Mouse (Mus musculus): ENCODE results near the gene Ddx23. TPM values are rescaled to one million over a fixed set of nuclear protein-coding genes. Genes with fewer than 3 reads are reported as not detected.

Ddx23 gene
- 20.8 and 22.0 TPM in 2 replicates for polyA plus RNA-seq (2014; fragmentation: Nextera tagmentation; extraction: Ambion mirVana)

DNA sequence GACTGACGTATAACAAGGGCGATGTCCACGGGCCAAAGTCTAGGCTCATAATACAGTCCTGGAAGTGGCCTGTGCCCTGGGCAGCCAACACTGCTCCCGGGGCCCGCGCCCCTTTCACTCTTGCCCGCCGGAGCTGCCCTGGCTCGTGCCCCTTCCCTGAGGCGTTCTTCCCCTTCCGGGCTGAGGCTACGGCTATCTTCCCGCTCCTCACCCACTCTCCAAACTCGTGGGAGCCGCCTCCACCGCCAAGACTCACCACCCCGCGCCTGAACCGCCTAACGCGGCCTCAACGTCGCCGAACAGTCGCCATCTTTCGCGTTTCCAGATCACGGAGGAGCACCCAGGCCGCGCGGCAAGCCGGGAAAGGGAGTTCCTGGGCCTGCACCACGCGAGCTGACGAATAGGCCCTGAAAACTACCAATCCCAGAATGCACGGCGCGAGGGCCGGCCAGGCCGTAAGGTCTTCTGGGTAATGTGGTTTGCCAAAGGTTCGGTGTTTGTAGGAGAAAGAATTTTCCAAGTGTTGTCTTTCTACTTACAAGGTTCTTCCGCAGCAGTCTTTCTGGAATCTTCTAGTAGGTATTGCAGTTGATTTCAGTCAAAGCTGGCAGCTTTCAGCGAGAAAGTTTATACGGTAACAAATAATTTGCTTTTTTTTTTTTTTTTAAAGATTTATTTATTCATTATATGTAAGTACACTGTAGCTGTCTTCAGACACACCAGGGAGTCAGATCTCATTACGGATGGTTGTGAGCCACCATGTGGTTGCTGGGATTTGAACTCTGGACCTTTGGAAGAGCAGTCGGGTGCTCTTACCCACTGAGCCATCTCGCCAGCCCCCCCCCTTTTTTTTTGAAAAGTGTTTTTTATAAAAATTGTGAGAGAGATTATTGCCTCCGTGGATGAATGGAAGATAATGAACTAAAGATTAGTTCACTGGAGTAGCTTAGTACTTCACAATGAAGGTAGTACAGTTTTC lies at the start of gene Ddx23:
Gene Ddx23, minus strand, starts transcription at position 328 of the 979 bp plus-strand sequence.
- Histone ChIP-seq H3K4me1 (ENCODE audit: control insufficient read depth, insufficient read depth, low read length) (no peaks in the 10 kb centered on the region), H3K9ac (replicated peaks; ENCODE audit: low read length) (peak within 1 kb of the TSS; percentile 98), H3K36me3 (replicated peaks; ENCODE audit: control insufficient read depth, insufficient read depth, low read depth, low read length) (peaks cover 8% of the 10 kb centered on the region), H3K9me3 (replicated peaks; ENCODE audit: control insufficient read depth, low read length) (no peaks in the 10 kb centered on the region), H3K4me3 (ENCODE audit: low read depth, low read length) (peak within 1 kb of the TSS; percentile 94), H3K27me3 (ENCODE audit: control insufficient read depth, insufficient read depth, low read length) (no peaks in the 10 kb centered on the region), H3K27ac (replicated peaks; ENCODE audit: low read depth, low read length) (peak within 1 kb of the TSS; percentile 83), H3K4me2 (ENCODE audit: low read depth, low read length) (peak within 1 kb of the TSS; percentile 57)
- 4% methylated on average over 47 of the region's 48 CpGs for whole genome bisulfite sequencing
- peak; percentile 98 for DNase-seq (ENCODE audit: low spot score)
- ATAC-seq (replicated peaks; ENCODE audit: insufficient number of reproducible peaks, low FRiP score, low TSS enrichment, low read depth): peak; percentile 92

DNA sequence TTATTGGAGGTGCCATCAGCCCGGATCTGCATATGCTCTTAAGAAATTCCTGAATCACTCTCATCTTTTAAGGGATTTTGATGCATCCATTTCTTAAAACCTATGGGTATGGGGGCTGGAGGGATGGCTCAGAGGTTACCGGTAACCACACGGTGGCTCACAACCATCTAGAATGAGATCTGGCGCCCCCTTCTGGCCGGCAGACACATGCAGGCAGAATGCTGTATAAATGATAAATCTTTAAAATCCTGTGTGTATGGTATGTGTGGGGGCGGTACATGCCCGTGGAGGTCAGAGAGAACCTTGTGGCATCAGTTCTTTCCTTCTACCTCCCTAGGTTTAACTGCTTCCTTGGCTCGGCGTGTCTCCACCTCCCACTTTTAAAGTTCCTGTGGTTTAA lies 47.7 kb upstream of the Ddx23 start:
- no peaks in the 10 kb centered on the region for H3K4me1 ChIP-seq (ENCODE audit: control insufficient read depth, insufficient read depth, low read length)
- no peak overlapping the region for H3K4me3 ChIP-seq (ENCODE audit: low read depth, low read length)
- WGBS: 17% methylated on average over 9 of the region's 9 CpGs
- no peaks in the 10 kb centered on the region for H3K27me3 ChIP-seq (ENCODE audit: control insufficient read depth, insufficient read depth, low read length)
- no peaks in the 10 kb centered on the region for H3K9me3 ChIP-seq (replicated peaks; ENCODE audit: control insufficient read depth, low read length)
- no peak overlapping the region for H3K4me2 ChIP-seq (ENCODE audit: low read depth, low read length)
- DNase-seq (ENCODE audit: low spot score) (peak; percentile 74), ATAC-seq (replicated peaks; ENCODE audit: insufficient number of reproducible peaks, low FRiP score, low TSS enrichment, low read depth) (no peak)
- H3K27ac ChIP-seq (replicated peaks; ENCODE audit: low read depth, low read length): no peak overlapping the region
- H3K36me3 ChIP-seq (replicated peaks; ENCODE audit: control insufficient read depth, insufficient read depth, low read depth, low read length): no peaks in the 10 kb centered on the region
- H3K9ac ChIP-seq (replicated peaks; ENCODE audit: low read length): no peak overlapping the region

DNA sequence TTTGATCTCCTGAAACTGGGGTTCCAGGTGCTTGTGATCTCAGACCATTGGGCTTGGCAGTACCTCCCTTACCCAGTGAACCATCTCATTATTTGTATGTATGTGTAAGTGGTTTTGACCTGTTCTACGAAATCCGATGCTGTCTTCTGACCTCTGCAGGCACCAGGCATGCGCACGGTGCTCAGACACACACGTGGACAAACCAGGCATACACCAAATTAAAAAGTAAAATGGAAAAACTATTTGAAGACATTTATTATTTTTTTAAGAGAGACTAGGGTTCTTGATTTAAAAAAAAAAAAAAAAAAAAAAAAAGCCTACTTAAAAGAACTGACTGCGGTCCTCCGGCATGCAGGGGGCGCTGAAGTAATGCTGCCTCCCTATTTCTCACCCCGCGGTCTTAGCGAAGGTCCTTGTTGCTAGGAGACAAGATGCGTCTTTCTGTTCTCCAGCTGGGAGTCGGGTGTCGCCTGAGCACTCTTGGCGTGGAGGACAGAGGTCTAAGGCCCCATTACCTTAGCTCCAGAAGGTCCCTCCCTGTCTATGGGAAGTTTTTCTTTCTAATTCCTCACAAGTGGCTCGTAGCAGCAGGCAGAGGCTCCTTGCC lies 45.2 kb upstream of the Ddx23 start, which contains the start of gene Ccdc65:
Gene Ccdc65, plus strand, starts transcription at position 442 of the 607 bp plus-strand sequence.
- DNase-seq (ENCODE audit: low spot score) (peak; percentile 92), ATAC-seq (replicated peaks; ENCODE audit: insufficient number of reproducible peaks, low FRiP score, low TSS enrichment, low read depth) (0 out of 2 replicates have a peak, but pooled peaks have one; percentile 61)
- H3K9ac ChIP-seq (replicated peaks; ENCODE audit: low read length): no peak within 1 kb of the TSS
- H3K27ac ChIP-seq (replicated peaks; ENCODE audit: low read depth, low read length): no peak within 1 kb of the TSS
- H3K27me3 ChIP-seq (ENCODE audit: control insufficient read depth, insufficient read depth, low read length): no peaks in the 10 kb centered on the region; the same call in 1 of the 2 replicates
- H3K36me3 ChIP-seq (replicated peaks; ENCODE audit: control insufficient read depth, insufficient read depth, low read depth, low read length): no peaks in the 10 kb centered on the region
- 19% methylated on average over 16 of the region's 16 CpGs for WGBS
- peak within 1 kb of the TSS; percentile 21; the same call in 1 of the 2 replicates for H3K4me3 ChIP-seq (ENCODE audit: low read depth, low read length)
- H3K4me2 ChIP-seq (ENCODE audit: low read depth, low read length): peak within 1 kb of the TSS; percentile 39
- H3K9me3 ChIP-seq (replicated peaks; ENCODE audit: control insufficient read depth, low read length): no peaks in the 10 kb centered on the region
- H3K4me1 ChIP-seq (ENCODE audit: control insufficient read depth, insufficient read depth, low read length): no peaks in the 10 kb centered on the region

DNA sequence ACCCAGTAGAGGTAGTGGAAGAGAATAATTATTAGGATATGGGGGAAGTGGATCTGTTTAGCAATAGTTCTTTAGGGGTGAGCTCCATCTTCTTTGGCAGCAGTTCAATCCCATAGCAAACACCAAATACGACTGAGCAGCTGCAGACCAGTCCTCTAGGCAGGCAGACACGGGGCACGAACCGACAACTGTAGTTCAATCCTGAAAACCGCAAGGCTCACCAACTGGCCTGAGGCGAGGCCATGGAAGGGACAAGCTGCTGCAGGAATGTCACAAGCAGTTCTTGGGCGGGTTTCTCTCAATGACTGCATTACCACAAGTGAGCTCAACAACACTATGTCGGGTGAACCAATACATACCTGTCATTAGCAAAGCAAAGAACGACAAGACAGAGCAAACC lies 41.6 kb upstream of the Ddx23 start:
- no peak overlapping the region for H3K4me3 ChIP-seq (ENCODE audit: low read depth, low read length)

DNA sequence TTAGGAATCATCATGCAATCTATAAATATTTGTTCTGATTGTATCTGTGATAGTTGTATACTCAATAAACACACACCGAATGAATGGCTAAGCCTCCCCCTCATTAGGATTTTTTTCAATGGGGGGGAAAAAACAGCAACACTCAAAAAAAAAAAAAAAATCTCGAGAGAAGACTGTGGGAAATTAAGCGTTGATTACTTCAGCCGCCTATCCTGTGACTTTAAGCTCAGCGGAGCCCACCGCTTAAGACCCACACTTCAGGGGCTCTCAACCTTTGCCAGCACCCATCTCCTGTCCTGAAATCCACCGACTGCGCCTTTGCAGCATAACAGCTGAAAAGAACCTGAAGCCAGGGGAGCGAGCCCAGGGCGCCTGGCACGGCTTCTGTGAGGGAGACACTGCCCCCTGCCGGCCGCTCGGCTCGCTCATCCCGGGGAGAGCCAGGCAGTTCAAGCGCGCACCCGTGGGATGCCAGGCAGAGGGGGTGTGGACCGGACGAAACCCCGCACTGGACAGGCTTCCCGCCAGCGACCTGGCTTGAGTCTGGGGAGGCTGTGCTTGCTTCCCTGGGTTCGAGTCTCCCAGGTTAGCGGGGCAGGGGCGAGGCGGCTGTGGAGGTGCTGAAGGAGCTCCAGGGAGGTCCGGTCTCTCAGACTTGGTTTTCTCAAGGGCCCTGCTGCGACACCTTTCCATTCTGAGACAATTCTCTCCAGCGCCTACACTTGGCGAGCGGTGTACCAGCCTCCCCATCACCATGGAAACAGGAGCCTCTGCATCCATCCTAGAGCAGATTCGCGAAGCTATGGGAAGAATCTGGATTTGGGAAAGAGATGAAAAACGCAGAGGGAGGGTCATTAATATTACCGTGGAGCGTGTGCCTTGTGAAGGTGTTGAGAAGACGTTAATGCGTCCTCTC lies 36.8 kb upstream of the Ddx23 start:
- WGBS: 5% methylated on average over 40 of the region's 40 CpGs
- Histone ChIP-seq H3K27ac (replicated peaks; ENCODE audit: low read depth, low read length) (no peak overlapping the region), H3K9ac (replicated peaks; ENCODE audit: low read length) (0 out of 2 replicates have a peak overlapping the region, but pooled peaks have one; percentile 22), H3K4me3 (ENCODE audit: low read depth, low read length) (peak overlapping the region; percentile 24), H3K27me3 (ENCODE audit: control insufficient read depth, insufficient read depth, low read length) (peaks cover 13% of the 10 kb centered on the region), H3K9me3 (replicated peaks; ENCODE audit: control insufficient read depth, low read length) (no peaks in the 10 kb centered on the region), H3K36me3 (replicated peaks; ENCODE audit: control insufficient read depth, insufficient read depth, low read depth, low read length) (no peaks in the 10 kb centered on the region), H3K4me1 (ENCODE audit: control insufficient read depth, insufficient read depth, low read length) (no peaks in the 10 kb centered on the region), H3K4me2 (ENCODE audit: low read depth, low read length) (peak overlapping the region; percentile 71)
- peak; percentile 51 for ATAC-seq (replicated peaks; ENCODE audit: insufficient number of reproducible peaks, low FRiP score, low TSS enrichment, low read depth)
- peak; percentile 90 for DNase-seq (ENCODE audit: low spot score)

More for the DNA sequence above, 41.6 kb upstream of the Ddx23 start:
- no peak overlapping the region for H3K27ac ChIP-seq (replicated peaks; ENCODE audit: low read depth, low read length)
- peaks cover 13% of the 10 kb centered on the region for H3K27me3 ChIP-seq (ENCODE audit: control insufficient read depth, insufficient read depth, low read length)
- H3K9ac ChIP-seq (replicated peaks; ENCODE audit: low read length): no peak overlapping the region
- no peak for ATAC-seq (replicated peaks; ENCODE audit: insufficient number of reproducible peaks, low FRiP score, low TSS enrichment, low read depth)
- no peaks in the 10 kb centered on the region for H3K36me3 ChIP-seq (replicated peaks; ENCODE audit: control insufficient read depth, insufficient read depth, low read depth, low read length)
- no peak overlapping the region for H3K4me2 ChIP-seq (ENCODE audit: low read depth, low read length)
- WGBS: 64% methylated on average over 9 of the region's 9 CpGs
- no peaks in the 10 kb centered on the region for H3K4me1 ChIP-seq (ENCODE audit: control insufficient read depth, insufficient read depth, low read length)
- H3K9me3 ChIP-seq (replicated peaks; ENCODE audit: control insufficient read depth, low read length): no peaks in the 10 kb centered on the region
- DNase-seq (ENCODE audit: low spot score): no peak

DNA sequence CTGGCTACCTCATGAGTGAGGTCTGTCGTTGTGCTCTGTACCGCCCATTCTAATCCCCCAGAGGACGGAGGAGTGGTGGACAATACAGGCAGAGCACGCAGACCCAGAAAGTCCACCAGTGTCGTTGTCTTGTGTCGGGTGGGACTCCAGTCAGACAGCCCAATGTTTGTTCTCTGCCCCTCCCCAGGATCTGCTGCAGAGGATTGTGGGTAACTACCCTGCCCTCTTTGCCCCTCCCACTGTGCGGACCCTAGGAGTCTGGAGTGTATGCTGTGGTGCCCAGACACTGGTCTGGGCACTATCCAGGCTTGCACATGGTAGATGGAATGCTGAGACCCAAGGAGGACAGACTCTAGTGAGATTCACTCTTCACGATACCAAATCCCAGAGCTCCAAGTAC lies 33.5 kb upstream of the Ddx23 start:
- Histone ChIP-seq H3K4me1 (ENCODE audit: control insufficient read depth, insufficient read depth, low read length) (peaks cover 3% of the 10 kb centered on the region; the same call in 1 of the 2 replicates), H3K4me3 (ENCODE audit: low read depth, low read length) (no peak overlapping the region), H3K9ac (replicated peaks; ENCODE audit: low read length) (no peak overlapping the region), H3K4me2 (ENCODE audit: low read depth, low read length) (no peak overlapping the region), H3K9me3 (replicated peaks; ENCODE audit: control insufficient read depth, low read length) (no peaks in the 10 kb centered on the region), H3K27me3 (ENCODE audit: control insufficient read depth, insufficient read depth, low read length) (peaks cover 11% of the 10 kb centered on the region), H3K27ac (replicated peaks; ENCODE audit: low read depth, low read length) (no peak overlapping the region), H3K36me3 (replicated peaks; ENCODE audit: control insufficient read depth, insufficient read depth, low read depth, low read length) (no peaks in the 10 kb centered on the region)
- DNase-seq (ENCODE audit: low spot score) (no peak), ATAC-seq (replicated peaks; ENCODE audit: insufficient number of reproducible peaks, low FRiP score, low TSS enrichment, low read depth) (no peak)
- 60% methylated on average over 8 of the region's 8 CpGs for WGBS

DNA sequence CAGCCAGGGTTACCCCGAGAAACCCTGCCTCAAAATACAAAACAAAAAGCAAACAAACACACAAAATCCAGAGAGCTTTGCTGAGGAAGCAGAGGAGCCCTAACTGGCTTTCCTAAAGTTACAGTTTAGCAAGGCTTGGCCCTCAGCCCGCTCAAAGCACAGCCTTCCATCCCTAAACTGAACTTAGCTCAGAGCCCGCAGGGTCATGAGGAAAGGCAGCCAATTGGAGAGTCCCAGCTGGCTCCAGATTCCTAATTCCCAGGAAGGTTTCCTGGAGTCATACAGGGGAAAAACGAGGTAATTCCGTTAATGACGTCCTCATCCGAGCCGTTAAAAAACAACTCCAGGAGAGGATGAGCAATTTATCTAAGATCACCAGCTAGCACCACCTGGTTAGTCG lies 33.0 kb upstream of the Ddx23 start:
- Histone ChIP-seq H3K4me2 (ENCODE audit: low read depth, low read length) (no peak overlapping the region), H3K4me1 (ENCODE audit: control insufficient read depth, insufficient read depth, low read length) (peaks cover 3% of the 10 kb centered on the region; the same call in 1 of the 2 replicates), H3K27ac (replicated peaks; ENCODE audit: low read depth, low read length) (no peak overlapping the region), H3K36me3 (replicated peaks; ENCODE audit: control insufficient read depth, insufficient read depth, low read depth, low read length) (no peaks in the 10 kb centered on the region), H3K4me3 (ENCODE audit: low read depth, low read length) (no peak overlapping the region), H3K27me3 (ENCODE audit: control insufficient read depth, insufficient read depth, low read length) (peaks cover 11% of the 10 kb centered on the region), H3K9ac (replicated peaks; ENCODE audit: low read length) (no peak overlapping the region), H3K9me3 (replicated peaks; ENCODE audit: control insufficient read depth, low read length) (no peaks in the 10 kb centered on the region)
- DNase-seq (ENCODE audit: low spot score) (no peak), ATAC-seq (replicated peaks; ENCODE audit: insufficient number of reproducible peaks, low FRiP score, low TSS enrichment, low read depth) (no peak)
- 51% methylated on average over 9 of the region's 9 CpGs for WGBS
